Mouse (Mus musculus) limb, embryonic 12.5 days (tissue): Measurements from ENCODE around the gene Nlrp10. TPM values are rescaled to one million over a fixed set of nuclear protein-coding genes. Genes with fewer than 3 reads are reported as not detected.
A peak's percentile ranks its signal among the peaks of the same experiment; 100 is the strongest.

Source experiments
- ATAC-seq: fragments of 200-750 bp; cut with Nextera tagmentation; 2 replicates; pipeline ENCODE4 v1.8.0; 2017; ENCODE audit warnings: low read depth, moderate TSS enrichment; ENCODE audit not compliant: insufficient number of reproducible peaks, insufficient read depth, low FRiP score, low TSS enrichment
- H3K27ac ChIP-seq: fragments of 300-500 bp; sonication (generic); 2 replicates; pipeline ENCODE4 v1.5.1; 2016; ENCODE audit warnings: mild to moderate bottlenecking, moderate library complexity
- H3K27me3 ChIP-seq: fragments of 300-500 bp; sonication (generic); 2 replicates; pipeline ENCODE4 v1.6.1; 2016; ENCODE audit warnings: mild to moderate bottlenecking, moderate library complexity
- H3K36me3 ChIP-seq: fragments of 300-500 bp; sonication (generic); 2 replicates; pipeline ENCODE4 v1.6.1; 2016; ENCODE audit warnings: mild to moderate bottlenecking, moderate library complexity
- H3K4me1 ChIP-seq: fragments of 300-500 bp; sonication (generic); replicated peaks from 2 replicates; pipeline ENCODE4 v1.6.1; 2016
- H3K4me2 ChIP-seq: fragments of 300-500 bp; sonication (generic); 2 replicates; pipeline ENCODE4 v1.6.1; 2016; ENCODE audit warnings: mild to moderate bottlenecking, moderate library complexity
- H3K4me3 ChIP-seq: fragments of 300-500 bp; sonication (generic); replicated peaks from 2 replicates; pipeline ENCODE4 v1.5.1; 2016; ENCODE audit warnings: mild to moderate bottlenecking
- H3K9ac ChIP-seq: fragments of 300-500 bp; sonication (generic); replicated peaks from 2 replicates; pipeline ENCODE4 v1.6.1; 2016; ENCODE audit warnings: mild to moderate bottlenecking, moderate library complexity
- H3K9me3 ChIP-seq: fragments of 300-500 bp; sonication (generic); 2 replicates; pipeline ENCODE4 v1.6.1; 2016; ENCODE audit warnings: mild to moderate bottlenecking, moderate library complexity
- WGBS: fragments of 180-500 bp; shearing (Covaris S2); methylation state at CpG from one replicate; pipeline ENCODE4 v1.1.7; 2016; 5-methylcytosine and 5-hydroxymethylcytosine counted together
- polyA plus RNA-seq: library from polyadenylated mRNA; unstranded; fragments of >200 nt; fragmentation: Nextera tagmentation; extraction: Ambion mirVana; gene quantifications from 2 replicates; pipeline ENCODE4 v1.2.1, GENCODE M21; 2016

Nlrp10 gene
- polyA plus RNA-seq, 1 experiment from 2014 or later: 0.61 TPM

- no peak overlapping the region for H3K4me3 ChIP-seq
- H3K9me3 ChIP-seq: no peaks in the 10 kb centered on the region
- no peak overlapping the region for H3K27ac ChIP-seq
- no peak overlapping the region for H3K9ac ChIP-seq
- H3K4me1 ChIP-seq: peaks cover 11% of the 10 kb centered on the region
- no peak overlapping the region for H3K4me2 ChIP-seq
- H3K36me3 ChIP-seq: peaks cover 18% of the 10 kb centered on the region
- ATAC-seq: no peak
- peaks cover 43% of the 10 kb centered on the region for H3K27me3 ChIP-seq
Observed at GRCm38 (mm10) chr7:108948611-108949010, 18.6 kb upstream of the Nlrp10 start.

- H3K27me3 ChIP-seq: peaks cover 5% of the 10 kb centered on the region; the same call in 1 of the 2 replicates
- no peak overlapping the region for H3K4me2 ChIP-seq
- H3K4me1 ChIP-seq: no peaks in the 10 kb centered on the region
- H3K9me3 ChIP-seq: no peaks in the 10 kb centered on the region
- no peak overlapping the region for H3K4me3 ChIP-seq
- peak; percentile 48; the same call in 1 of the 2 replicates for ATAC-seq
- H3K9ac ChIP-seq: no peak overlapping the region
- H3K27ac ChIP-seq: no peak overlapping the region
- peaks cover 62% of the 10 kb centered on the region for H3K36me3 ChIP-seq
- 4% methylated on average over 2 of the region's 2 CpGs for WGBS
Observed at GRCm38 (mm10) chr7:108944002-108944401, 14.0 kb upstream of the Nlrp10 start.

- no peak overlapping the region for H3K27ac ChIP-seq
- no peak overlapping the region for H3K4me2 ChIP-seq
- 88% methylated on average over 9 of the region's 9 CpGs for WGBS
- H3K9ac ChIP-seq: no peak overlapping the region
- no peaks in the 10 kb centered on the region for H3K4me1 ChIP-seq
- no peak for ATAC-seq
- no peak overlapping the region for H3K4me3 ChIP-seq
- peaks cover 80% of the 10 kb centered on the region for H3K36me3 ChIP-seq
- no peaks in the 10 kb centered on the region for H3K27me3 ChIP-seq
- H3K9me3 ChIP-seq: no peaks in the 10 kb centered on the region
Observed at GRCm38 (mm10) chr7:108941466-108941865, 11.5 kb upstream of the Nlrp10 start.

DNA sequence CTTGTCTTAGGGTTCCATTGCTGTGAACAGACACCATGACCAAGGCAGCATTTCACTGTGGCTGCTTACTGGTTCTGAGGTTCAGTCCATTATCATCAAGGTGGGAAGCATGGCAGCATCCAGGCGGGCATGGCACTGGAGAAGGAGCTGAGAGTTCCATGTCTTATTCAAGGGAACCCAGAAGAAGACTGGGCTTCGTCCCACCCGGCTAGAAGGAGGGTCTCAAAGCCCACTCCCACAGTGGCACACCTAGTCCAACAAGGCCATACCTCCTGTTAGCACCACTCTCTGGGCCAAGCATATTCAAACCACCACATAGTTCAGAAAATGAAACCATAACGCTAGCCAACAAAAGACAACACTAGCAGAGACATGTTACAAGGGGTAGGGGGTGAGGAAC is 6.6 kb upstream of the Nlrp10 start:
- WGBS: 96% methylated on average over 4 of the region's 4 CpGs
- no peaks in the 10 kb centered on the region for H3K27me3 ChIP-seq
- no peak for ATAC-seq
- no peaks in the 10 kb centered on the region for H3K9me3 ChIP-seq
- H3K27ac ChIP-seq: no peak overlapping the region
- H3K4me2 ChIP-seq: no peak overlapping the region
- peaks cover 11% of the 10 kb centered on the region for H3K4me1 ChIP-seq
- H3K36me3 ChIP-seq: peaks cover 52% of the 10 kb centered on the region
- no peak overlapping the region for H3K4me3 ChIP-seq
- H3K9ac ChIP-seq: no peak overlapping the region

DNA sequence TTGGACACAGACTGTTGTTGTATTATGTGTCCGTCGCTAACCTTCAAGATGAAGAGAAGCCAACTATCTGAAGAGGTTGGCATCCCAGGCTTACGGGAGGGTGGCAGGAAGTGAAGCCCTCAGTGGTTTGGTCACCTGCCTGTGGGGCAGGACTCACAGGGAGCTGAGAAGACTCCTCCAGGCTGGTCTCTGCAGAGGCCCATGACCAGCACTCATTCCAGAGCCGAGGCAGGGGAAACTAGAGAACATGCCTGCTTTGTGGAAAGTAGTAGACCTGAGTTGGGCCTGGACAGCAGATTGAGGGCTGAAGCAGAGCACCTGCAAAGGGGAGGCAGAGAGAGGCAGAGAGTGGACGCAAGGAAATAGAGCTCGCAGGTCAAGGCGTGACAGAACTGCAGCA is 5.4 kb upstream of the Nlrp10 start:
- Histone ChIP-seq H3K4me2 (peak overlapping the region; percentile 85), H3K9me3 (no peaks in the 10 kb centered on the region), H3K27ac (no peak overlapping the region), H3K4me3 (peak overlapping the region; percentile 97), H3K36me3 (peaks cover 40% of the 10 kb centered on the region), H3K4me1 (peaks cover 11% of the 10 kb centered on the region), H3K9ac (peak overlapping the region; percentile 95), H3K27me3 (no peaks in the 10 kb centered on the region)
- ATAC-seq: no peak
- WGBS: 84% methylated on average over 7 of the region's 7 CpGs

- Histone ChIP-seq H3K4me1 (peaks cover 11% of the 10 kb centered on the region), H3K27me3 (no peaks in the 10 kb centered on the region), H3K27ac (peak overlapping the region; percentile 86; the same call in 1 of the 2 replicates), H3K36me3 (peaks cover 34% of the 10 kb centered on the region), H3K9ac (peak overlapping the region; percentile 95), H3K4me3 (peak overlapping the region; percentile 97), H3K4me2 (peak overlapping the region; percentile 85), H3K9me3 (no peaks in the 10 kb centered on the region)
- no peak for ATAC-seq
- 5% methylated on average over 8 of the region's 8 CpGs for WGBS
Observed at GRCm38 (mm10) chr7:108934836-108935235, 4.9 kb upstream of the Nlrp10 start.

GRCm38 (mm10) chr7:108933794-108934731 is 4.1 kb upstream of the Nlrp10 start, which contains the start of gene Eif3f:
Gene Eif3f (plus strand): TSS chr7:108934417.
- ATAC-seq: peak; percentile 97
- peaks cover 11% of the 10 kb centered on the region for H3K4me1 ChIP-seq
- 2% methylated on average over 50 of the region's 50 CpGs for WGBS

DNA sequence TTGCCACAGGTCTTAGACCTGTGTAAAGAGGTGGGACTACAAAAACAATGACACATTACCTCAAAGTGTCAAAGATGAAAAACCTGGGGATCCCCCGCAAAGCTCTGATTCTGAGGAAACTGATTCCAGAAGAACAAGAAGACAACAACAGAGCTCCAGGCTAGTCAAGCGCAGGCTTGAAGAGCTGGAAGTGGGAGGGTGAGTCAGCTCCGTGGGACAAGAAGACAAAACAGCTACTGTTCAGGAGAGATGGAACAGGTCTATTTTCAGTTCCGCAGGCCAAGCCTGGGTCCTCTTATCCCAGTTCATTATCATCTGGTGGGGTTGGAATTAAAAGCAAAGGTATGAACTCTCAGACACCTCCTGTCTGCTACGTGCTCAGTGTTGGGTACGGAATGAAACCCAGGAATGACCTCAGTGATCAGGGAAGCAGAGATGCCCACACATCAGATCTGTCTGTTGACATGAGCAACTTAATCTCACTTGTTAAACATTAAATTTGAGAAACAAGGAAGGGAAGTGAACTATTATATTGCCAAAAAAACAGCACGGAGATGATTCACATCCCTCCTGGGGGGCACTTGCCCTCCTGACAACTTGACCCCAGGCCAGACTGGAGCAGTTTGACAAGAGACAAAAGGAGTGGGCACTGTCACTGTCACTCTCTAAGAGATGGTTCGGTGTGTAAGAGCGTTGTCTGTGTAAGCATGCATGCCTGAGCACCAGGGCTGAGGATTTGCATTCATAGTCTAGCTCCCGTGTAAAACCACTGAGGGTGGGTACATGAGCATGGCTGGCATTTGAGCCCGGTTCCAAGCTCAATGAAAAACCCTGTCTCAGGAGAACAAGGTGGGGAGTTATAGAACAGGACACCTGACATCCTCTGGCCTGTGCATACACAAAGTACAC is 1.4 kb downstream of the Nlrp10 start:
- H3K27me3 ChIP-seq: no peaks in the 10 kb centered on the region
- no peak overlapping the region for H3K4me3 ChIP-seq
- H3K4me2 ChIP-seq: no peak overlapping the region
- WGBS: 81% methylated on average over 11 of the region's 11 CpGs
- H3K4me1 ChIP-seq: no peaks in the 10 kb centered on the region
- H3K27ac ChIP-seq: no peak overlapping the region
- H3K36me3 ChIP-seq: no peaks in the 10 kb centered on the region
- H3K9me3 ChIP-seq: no peaks in the 10 kb centered on the region
- H3K9ac ChIP-seq: no peak overlapping the region
- ATAC-seq: no peak

More at GRCm38 (mm10) chr7:108933794-108934731, 4.1 kb upstream of the Nlrp10 start, which contains the start of gene Eif3f:
- H3K27ac ChIP-seq: peak within 1 kb of the TSS; percentile 86
- peak within 1 kb of the TSS; percentile 95 for H3K9ac ChIP-seq
- H3K4me2 ChIP-seq: peak within 1 kb of the TSS; percentile 85
- H3K9me3 ChIP-seq: no peaks in the 10 kb centered on the region
- H3K36me3 ChIP-seq: peaks cover 26% of the 10 kb centered on the region
- no peaks in the 10 kb centered on the region for H3K27me3 ChIP-seq
- peak within 1 kb of the TSS; percentile 97 for H3K4me3 ChIP-seq

GRCm38 (mm10) chr7:108927043-108927442 is 2.9 kb downstream of the Nlrp10 start:
- 69% methylated on average over 4 of the region's 4 CpGs for WGBS
- H3K4me2 ChIP-seq: no peak overlapping the region
- no peaks in the 10 kb centered on the region for H3K27me3 ChIP-seq
- no peak overlapping the region for H3K27ac ChIP-seq
- no peak for ATAC-seq
- H3K9ac ChIP-seq: no peak overlapping the region
- no peaks in the 10 kb centered on the region for H3K9me3 ChIP-seq
- no peak overlapping the region for H3K4me3 ChIP-seq
- no peaks in the 10 kb centered on the region for H3K4me1 ChIP-seq
- H3K36me3 ChIP-seq: no peaks in the 10 kb centered on the region

- 85% methylated on average over 2 of the region's 2 CpGs for WGBS
- H3K9ac ChIP-seq: no peak overlapping the region
- no peak for ATAC-seq
- no peaks in the 10 kb centered on the region for H3K27me3 ChIP-seq
- no peaks in the 10 kb centered on the region for H3K36me3 ChIP-seq
- no peaks in the 10 kb centered on the region for H3K9me3 ChIP-seq
- H3K4me1 ChIP-seq: no peaks in the 10 kb centered on the region
- H3K4me2 ChIP-seq: no peak overlapping the region
- no peak overlapping the region for H3K27ac ChIP-seq
- no peak overlapping the region for H3K4me3 ChIP-seq
Observed at GRCm38 (mm10) chr7:108903969-108904368, 26.0 kb downstream of the Nlrp10 start.

- H3K4me3 ChIP-seq: no peak within 1 kb of the TSS
- no peak within 1 kb of the TSS for H3K9ac ChIP-seq
- H3K4me1 ChIP-seq: no peaks in the 10 kb centered on the region
- no peak within 1 kb of the TSS for H3K27ac ChIP-seq
- H3K36me3 ChIP-seq: no peaks in the 10 kb centered on the region
- H3K4me2 ChIP-seq: no peak within 1 kb of the TSS
- no peaks in the 10 kb centered on the region for H3K9me3 ChIP-seq
- no peaks in the 10 kb centered on the region for H3K27me3 ChIP-seq
- no peak for ATAC-seq
- 91% methylated on average over 5 of the region's 5 CpGs for WGBS
Observed at GRCm38 (mm10) chr7:108894320-108894719, 35.7 kb downstream of the Nlrp10 start, which contains the start of gene Olfr519. Gene Olfr519 (minus strand): TSS chr7:108894420.
